Mouse (Mus musculus) testis, postnatal 10 days (tissue): ENCODE data around the gene Nf1.
A peak's percentile ranks its signal among the peaks of the same experiment; 100 is the strongest.

ENCODE experiments used
- DNase-seq: peaks from one replicate; pipeline ENCODE4 v3.0.0; 2021; ENCODE audit warnings: low spot score

The Nf1 gene

DNA sequence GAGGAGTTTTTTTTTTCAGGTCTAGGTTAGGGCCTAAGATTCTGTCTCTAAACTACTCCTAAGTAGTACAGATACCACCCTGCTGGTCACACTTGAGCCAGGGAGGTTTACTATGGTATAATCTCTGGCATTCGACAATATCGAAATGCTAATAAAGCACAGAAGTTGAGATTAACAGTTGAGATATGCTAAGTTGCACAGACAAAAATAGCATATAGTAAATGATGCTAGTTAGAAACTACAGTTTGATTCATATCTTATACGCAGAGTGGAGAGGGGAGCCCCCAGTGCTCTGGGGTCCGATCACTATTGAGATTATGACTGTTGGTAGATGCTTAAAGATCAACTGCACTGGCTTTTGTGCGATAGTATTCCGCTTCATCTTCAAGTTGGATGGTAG lies 189.7 kb downstream of the Nf1 start:
- no peak for DNase-seq

DNA sequence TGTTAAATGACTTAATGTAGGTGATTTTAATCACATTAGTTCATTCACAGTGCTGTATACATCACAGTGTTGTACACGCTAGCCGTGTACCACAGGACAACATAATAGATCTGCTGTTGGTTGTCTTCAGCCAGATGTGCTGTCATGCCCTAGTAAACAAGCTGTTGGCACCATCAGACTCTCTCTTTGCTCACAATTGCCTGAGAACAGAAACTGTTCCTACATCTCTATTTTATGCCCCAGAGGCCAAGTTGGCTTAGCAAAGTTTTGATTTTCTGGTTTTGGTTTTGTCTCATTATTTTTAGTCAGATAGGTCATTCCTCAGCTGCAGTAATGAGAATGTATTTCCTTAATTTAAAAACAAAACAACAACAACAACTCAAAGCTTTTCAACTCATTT lies 190.2 kb downstream of the Nf1 start:
- no peak for DNase-seq

DNA sequence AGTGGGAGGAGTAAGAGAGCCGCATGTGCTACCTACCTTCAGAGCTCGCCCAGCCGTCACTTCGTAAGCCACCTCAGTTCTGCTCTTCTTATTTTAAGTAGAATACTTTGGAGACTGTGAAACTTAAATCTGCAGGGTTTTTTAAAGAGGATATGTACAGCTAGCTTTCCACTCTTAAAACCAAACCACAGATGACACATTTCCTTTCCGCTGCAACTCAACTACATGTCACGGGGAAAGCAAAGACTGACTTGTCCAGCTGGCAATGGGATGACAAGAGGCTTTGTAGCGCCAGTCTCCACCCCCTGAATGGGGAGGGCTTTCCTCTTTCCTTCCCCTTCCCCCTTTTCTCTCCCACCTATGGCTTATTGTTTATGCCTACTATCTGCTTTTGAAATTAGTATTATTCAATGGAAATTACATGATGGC lies 190.9 kb downstream of the Nf1 start, which contains the start of the genes Evi2 and Evi2a:
TSS of gene Evi2 (minus strand) at position 257 of the 429 bp plus-strand sequence.
TSS of gene Evi2a (minus strand) at position 277 of the 429 bp plus-strand sequence.
- no peak for DNase-seq

DNA sequence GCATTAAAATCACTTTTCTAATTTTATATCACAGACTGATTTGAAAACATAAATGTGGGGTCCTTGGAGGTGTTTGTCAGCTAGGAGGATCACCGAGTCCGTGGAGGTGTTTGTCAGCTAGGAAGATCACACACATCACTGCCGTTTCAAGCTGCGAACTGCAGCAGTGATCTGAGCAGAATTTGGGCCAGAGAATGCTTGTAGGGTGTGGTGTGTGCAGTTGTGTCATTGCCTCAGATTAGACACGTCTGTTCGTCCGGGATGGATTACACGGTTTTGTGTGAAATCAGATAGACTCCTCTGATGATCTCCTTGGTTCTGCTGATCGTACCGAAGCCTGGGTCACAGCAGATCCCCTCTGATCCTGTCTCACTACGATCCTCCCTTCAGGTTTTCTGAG lies 191.3 kb downstream of the Nf1 start:
- DNase-seq, result no peak

DNA sequence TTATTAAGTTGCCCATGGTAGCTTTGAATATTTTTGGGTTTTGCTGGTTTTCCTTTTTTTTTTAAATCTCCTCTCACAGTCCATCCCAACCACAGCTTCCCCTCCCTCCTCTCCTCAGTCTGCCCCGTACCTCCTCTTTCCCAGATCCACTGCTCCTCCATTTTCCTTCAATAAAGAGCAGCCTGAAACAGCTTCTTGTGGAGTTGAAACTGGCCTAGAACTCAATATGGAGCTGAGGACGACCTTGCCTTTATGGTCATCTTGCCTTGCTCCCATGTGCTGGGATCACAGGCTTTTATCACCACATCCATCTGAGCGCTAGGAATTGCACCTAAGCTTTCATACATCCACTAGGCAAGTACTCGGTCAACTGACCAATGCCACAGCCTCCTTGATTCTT lies 192.0 kb downstream of the Nf1 start:
- DNase-seq, result no peak

DNA sequence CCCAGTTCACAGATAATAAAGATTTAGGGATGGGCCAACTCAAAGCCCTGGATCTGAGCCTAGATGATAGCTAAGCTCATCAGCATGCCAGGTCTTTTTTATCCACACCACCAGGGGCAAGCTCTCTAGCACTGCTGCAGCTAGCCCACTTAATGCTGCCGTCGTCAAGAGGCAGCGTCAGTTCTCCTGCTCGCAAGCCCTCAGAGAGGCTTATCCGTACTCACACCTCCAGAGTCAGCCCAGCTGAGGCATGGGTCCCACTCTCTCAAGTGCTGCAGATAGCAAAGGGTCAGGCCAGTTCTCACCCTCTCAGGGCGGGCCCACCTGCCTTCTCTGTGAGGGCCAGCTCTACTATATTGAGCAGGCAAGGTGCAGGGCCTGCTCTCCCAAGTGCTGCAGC lies 193.8 kb downstream of the Nf1 start:
- DNase-seq, result no peak

DNA sequence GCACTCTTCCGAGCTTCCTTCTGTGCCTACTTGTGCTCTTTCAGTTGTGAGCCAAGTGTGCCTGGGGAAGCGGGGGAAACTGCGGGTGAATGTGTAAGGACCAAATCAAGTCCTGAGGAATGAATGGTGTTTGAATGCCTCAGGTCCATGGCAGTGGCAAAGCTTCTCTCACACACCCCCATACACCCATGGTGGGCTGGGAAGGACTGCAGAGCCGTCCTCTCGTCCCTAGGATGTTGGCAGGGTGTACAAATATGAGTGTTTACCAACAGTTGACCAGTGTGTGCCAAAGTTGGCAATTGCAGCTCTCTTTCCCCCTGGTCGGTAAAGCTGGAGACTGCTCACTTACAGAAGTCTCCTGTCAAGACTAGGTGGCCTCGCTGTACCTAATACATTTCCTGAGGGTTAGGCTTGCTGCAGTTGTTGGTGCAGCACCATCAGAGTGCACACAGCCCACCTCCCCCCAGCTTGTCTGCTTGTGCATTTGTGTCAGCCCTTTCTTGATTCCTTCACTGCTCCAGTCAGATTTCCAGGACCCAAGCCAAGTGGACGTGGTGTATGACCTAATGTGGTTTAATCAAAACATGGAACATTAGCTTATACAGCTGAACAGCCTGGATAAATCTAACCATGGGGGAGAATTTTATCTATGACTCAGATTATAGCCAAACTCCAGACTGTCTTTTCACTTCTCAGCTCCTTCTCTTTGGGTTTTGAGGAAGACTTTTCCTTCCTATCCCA lies 194.6 kb downstream of the Nf1 start:
- DNase-seq, result peak; percentile 53

DNA sequence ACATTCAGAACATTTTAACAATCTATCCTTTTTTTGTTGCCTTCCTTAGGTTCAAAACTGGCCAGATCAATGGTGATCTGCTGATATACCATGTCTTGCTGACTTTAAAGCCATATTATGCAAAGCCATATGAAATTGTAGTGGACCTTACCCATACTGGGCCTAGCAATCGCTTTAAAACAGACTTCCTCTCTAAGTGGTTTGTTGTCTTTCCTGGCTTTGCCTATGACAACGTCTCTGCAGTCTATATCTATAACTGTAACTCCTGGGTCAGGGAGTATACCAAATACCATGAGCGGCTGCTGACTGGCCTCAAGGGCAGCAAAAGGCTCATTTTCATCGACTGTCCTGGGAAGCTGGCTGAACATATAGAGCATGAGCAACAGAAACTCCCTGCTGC lies 196.1 kb downstream of the Nf1 start:
- no peak for DNase-seq

DNA sequence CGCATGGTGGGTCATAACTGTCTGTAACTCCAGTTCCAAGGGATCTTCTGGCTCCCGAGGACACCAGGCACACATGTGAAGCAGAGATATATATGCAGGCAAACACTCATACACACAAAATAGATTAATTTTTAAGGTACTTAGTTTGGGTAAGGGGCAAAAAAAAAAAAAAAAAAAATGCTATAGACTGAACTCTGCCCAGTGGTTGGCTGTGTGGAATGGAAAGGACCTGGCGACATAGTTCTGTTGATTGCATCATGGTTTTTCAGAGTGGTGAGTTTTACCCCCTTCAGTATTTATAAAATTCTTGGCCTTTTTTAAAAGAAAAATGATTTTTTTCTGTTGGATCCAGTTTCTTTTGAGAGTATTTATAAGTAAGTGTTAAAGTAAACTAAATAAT lies 196.8 kb downstream of the Nf1 start:
- DNase-seq, result no peak

DNA sequence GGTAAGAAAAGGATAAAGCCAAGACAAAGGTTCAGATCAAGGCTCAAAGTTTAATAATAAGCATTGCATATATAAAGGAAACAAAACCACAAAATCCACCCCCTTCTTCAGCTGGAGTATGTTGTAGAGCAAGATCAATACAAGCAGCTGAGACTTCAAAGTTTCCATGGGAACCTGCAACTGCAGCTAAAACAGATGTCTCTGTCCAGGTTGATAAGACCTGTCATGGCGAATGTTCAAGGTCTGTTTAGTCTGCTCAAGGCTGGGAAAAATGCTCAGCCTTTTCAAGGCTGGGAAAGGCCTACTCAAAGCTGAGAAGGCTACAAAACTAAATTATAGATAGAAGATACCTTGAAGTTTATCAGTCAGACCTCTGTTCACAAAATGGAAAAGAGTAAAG lies 213.1 kb downstream of the Nf1 start:
- DNase-seq, result no peak

DNA sequence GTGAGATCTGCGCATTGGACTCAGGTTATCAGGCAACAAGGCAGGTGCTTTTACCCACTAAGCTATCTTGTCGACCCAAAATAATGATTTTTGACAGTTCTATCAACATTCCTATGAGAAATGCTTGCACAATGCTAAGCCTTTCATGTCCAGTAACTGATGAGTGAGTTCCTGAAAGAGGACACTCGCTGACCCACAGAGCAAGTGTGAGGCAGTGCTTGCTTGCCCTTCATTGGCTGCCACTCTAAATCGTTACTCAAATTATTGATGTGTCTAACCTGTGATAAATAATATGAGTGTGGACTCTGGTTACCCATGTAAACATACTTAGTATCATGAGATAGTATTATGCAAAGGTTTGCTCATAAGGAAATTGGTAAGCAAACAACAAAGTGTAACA lies 221.0 kb downstream of the Nf1 start:
- no peak for DNase-seq

DNA sequence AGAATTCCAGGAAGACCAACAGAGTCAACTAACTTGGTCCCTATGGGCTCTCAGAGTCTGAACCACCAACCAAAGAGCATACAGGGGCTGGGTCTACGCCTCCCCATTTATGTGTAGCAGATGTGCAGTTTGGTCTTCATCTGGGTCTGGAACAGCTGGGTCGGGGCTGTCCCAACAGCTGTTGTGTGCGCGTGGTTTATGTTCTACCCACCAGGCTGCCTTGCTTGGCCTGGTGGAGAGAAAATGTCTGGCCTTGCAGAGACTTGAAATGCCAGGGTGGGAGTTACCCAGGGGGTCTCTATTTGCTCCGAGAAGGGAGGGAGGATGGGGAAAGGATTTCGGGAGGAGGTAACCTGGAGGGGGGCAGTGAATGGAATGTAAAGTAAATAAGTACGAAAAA lies 224.0 kb downstream of the Nf1 start:
- DNase-seq, result no peak

DNA sequence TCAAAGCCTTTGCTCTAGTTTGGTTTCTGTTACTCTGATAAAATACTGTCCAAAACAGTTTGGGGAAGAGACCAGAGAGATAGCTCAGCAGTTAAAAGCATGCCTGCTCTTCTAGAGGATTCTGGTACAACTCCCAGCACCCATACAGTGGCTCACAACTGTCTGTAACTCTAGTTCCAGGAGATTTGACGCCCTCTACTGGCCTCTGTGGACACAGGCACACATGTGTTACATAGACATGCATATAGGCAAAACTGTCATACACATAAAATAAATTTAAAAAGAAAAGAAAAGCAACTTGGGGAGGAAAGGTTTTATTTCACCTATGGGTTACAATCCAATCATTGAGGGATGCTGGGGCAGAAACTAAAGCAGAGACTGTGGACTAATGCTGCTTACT lies 227.5 kb downstream of the Nf1 start:
- no peak for DNase-seq

DNA sequence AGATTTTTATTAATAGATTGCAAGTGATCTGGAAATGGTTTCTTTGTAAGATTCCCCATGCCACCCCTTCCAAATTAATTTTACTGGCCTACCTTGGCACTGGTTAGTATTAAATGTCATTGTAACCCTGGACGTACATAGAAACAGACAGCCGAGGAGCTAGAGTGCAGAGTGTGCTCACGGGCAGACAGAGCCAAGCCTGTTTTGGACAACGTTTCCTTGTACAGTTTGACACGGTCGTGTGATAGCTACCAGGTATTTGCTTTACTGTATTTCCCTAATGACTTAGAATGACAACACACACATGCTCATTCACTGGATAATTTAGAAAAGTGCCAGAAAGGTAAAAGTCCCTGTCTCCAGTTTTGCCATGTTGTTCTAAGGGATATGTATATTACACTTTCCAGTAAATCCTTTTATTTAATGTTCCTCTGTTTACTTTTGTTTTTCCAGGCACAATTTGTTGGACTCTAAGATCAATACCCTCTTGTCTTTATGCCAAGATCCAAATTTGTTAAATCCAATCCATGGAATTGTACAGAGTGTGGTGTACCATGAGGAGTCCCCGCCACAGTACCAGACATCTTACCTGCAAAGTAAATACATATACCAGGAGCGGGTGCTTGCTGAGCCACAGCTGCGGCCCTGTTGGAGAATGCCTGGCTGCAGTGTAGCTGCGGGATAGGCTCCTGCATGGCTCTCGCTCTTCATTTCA lies 228.9 kb downstream of the Nf1 start:
- DNase-seq, result no peak

DNA sequence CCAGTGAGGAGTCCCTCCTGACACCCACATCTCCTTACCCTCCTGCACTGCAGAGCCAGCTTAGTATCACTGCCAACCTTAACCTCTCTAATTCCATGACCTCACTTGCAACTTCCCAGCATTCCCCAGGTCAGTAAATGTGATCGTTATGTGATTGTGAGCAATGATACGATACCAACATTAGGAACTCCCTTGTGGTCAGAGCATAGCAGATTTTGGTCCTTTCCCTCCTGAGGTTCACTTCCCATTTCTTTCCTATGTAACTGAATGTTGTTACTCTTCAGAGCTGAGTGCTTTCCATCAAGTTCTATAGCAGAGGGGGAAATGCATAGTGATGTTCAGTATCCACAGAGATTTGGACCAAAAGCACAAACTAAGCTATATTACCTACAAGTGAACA lies 230.8 kb downstream of the Nf1 start:
- DNase-seq, result no peak

DNA sequence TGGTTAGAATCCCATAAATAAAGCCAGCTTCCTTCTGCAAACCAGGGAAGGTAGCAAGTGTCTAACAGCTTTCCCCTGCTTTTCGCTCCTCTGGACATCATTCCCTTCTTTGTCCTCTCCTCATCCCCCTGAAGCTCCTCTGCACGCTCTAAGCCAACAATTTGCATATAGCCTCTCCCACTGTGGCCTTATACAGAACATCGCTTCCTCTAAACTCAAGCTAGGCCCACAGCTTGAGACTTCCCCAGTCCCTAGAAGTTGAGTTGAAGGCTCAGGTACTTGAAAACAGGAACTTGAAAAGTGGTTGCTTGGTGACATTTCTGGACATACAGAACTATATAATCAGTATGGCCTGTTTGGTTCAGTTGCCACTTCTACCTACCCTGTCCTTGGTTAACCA lies 234.3 kb downstream of the Nf1 start:
- DNase-seq, result no peak

DNA sequence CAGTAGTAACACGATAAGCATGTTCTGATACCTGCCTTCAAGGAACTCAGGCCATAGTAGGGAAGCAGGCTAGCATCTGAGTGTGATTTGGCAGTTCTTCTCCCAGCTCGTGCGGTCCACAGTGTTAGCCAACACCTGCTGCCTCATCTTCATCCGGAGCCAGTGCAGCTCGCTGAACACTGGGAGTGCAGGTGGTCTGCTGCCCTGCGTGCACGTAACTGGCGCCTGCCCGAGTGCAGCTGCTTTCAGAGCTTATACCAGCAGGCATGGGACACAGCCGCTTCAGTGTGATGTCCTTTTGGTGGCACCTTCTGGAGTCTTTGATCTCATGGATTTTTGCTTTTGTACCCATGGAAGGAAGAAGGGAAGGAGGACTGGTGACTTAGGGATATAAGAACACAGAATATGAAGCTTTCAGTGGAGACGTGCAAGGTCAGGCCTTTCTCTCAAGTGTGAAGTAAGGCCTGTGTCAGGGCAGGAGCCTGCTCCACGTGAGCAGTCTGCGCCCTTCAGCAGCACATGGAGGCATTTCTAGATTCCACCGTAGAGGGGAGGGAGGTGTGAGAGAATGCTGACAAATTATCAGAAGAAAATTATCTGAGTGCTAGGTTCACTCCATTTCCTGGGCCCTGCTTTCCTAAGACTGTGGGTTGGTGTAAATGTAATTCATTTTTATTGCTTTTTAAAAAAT lies 236.0 kb downstream of the Nf1 start:
- no peak for DNase-seq

DNA sequence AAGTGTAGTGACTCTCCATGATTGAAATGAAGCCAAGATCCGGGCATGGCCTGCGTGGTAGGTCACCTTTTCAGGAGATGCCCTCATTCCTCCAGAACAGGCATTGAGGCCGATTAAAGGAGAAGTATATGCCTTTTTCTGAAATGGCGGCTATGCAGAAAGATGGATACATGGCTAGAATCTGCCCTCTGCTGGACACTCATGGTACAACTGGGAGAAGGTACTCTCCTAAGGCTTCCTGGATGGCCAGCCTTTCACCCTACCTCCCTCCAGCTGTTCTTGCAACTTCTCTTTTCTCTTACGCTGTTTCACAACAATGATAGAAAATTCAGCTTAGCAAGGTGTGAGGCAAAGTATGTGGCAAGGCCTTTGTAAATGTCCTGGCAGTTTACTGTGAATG lies 238.2 kb downstream of the Nf1 start:
- DNase-seq, result peak; percentile 84

DNA sequence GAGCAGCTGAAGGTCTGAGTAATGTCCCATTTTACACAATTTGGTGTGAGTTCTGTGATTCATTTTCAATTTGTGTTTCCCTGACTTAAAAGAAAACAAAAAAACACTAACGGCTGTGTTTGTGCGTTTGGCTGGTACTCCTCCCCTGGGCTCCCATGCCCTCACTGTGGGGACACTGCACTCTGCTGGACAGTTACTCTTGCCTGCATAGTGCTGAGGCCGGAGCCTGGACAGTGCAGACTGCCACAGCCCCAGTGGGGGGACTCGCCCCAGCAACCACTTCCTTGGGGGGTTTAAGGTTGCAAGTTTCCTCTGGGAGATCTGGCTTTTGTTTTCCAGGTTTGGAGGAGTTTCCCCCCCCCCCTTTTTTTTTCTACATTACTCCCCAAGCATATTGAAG lies 241.2 kb downstream of the Nf1 start:
- no peak for DNase-seq

DNA sequence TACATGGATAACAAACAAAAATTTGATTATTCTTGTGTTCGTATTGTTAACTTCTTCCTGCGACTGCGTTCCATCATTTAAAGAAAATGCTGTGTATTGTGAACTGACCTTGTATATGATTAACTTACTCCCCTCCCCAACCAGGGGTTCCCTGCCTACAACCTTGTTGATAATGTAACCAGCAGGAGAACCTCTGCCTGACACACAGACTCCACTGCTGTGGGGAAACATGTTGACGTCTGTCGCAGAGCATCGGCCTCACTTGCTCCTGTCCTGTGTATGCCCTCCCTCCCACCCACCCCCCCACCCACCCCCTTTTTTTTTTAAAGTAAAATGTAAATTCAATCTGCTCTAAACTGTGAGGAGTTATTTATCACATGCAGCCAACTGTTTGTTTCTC lies 241.8 kb downstream of the Nf1 start:
- DNase-seq, result no peak

DNA sequence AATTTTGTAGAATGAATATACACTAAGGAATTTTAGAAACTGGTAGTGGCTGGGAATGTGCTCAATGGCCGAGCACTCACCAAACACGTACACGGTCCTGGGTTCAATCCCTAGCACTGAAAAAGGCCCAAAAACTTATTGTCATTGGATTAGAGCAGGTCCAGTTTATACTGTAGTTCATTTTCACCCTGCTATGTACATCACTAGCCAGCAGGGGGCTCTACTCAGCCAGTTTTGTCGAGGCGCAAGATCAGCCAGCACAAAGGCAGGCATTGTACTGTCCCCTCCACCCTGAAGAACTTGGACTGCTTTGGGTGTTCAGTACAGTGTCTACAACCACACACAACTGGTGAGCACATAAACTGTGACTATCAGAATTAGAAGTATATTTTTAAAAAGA lies 244.7 kb downstream of the Nf1 start:
- peak; percentile 72 for DNase-seq

DNA sequence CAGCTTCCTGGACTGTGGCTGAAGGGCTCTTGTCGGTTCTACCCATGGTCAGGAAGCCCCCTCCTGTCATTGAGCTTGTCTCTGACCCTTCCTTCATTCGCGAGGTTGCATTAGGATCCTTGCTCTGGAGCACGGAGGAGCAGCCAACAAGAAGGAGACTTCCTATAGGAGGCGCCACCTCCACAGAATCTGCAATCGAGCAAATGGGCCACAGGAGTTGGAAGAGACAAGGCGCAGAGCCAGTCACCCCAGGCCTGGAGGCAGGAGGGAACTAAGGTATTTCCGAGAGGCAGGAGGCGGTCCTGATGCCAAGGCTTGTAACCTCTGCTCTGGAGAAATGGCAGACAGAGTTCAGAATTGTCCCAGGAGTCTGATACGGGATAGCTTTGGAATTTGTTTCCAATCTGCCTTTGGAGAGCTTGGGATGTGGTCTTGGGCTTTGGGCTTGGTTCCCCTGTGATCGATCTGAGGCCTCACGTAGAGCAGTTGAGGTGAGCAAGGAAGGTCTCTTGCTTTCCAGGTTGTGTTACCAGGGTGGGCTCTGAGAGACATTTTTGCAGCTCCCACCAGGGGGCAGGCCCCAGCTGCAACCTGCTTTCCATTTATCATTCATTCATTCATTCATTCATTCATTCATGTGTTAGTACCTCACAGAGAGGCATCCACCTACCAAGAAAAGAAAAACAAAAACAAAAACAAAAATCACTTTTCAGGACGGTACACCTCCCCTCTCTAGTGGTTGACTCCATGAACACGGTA lies 250.0 kb downstream of the Nf1 start:
- peak; percentile 52 for DNase-seq
